In genomic region chr15:98134034-98134433, GRCm38 (mm10) we compare ENCODE assay signal across 25 mouse cellular contexts. TPM values are rescaled to one million over a fixed set of nuclear protein-coding genes. Genes with fewer than 3 reads are reported as not detected.
DNase-seq lines count a peak whose midpoint lies in the region; ATAC-seq and TF ChIP-seq lines count a peak whose summit lies in the region.
"Had no signal": no experiment of that assay in that cellular context is flagged by ENCODE, and none has a peak within 500 bp of the region (broad histone marks: within the 10 kb centered on the region; RNA-seq: fewer than 3 reads in every experiment).

No protein-coding gene starts in this region.

- H3K4me1 ChIP-seq in midbrain, embryonic 16.5 days (ENCODE audit: control insufficient read depth, insufficient read depth, low read length): no peaks in the 10 kb centered on the region
- H3K4me1 ChIP-seq in midbrain, embryonic 11.5 days (ENCODE audit: control insufficient read depth, insufficient read depth, low read length): no peaks in the 10 kb centered on the region
- H3K4me1 ChIP-seq: embryonic facial prominence, embryonic 15.5 days; forebrain, embryonic 10.5 days; megakaryocyte, embryonic 14.5 days had no signal

- no peaks in the 10 kb centered on the region for H3K27me3 ChIP-seq in midbrain, embryonic 16.5 days (ENCODE audit: control insufficient read depth, insufficient read depth, low read depth, low read length)
- H3K27me3 ChIP-seq in midbrain, embryonic 11.5 days (ENCODE audit: control insufficient read depth, insufficient read depth, low read length): no peaks in the 10 kb centered on the region
- no peaks in the 10 kb centered on the region for H3K27me3 ChIP-seq in myocyte (ENCODE audit: control insufficient read depth, insufficient read depth, insufficient read length)
- H3K27me3 ChIP-seq: embryonic facial prominence, embryonic 15.5 days; megakaryocyte, embryonic 14.5 days had no signal

- no peaks in the 10 kb centered on the region for H3K9me3 ChIP-seq in midbrain, embryonic 16.5 days (replicated peaks; ENCODE audit: control insufficient read depth, low read length, poor library complexity, severe bottlenecking)
- H3K9me3 ChIP-seq in midbrain, embryonic 11.5 days (ENCODE audit: control insufficient read depth, low read length): no peaks in the 10 kb centered on the region
- H3K9me3 ChIP-seq: embryonic facial prominence, embryonic 15.5 days; forebrain, embryonic 10.5 days; megakaryocyte, embryonic 14.5 days had no signal

- H3K4me3 ChIP-seq in layer of hippocampus, adult 2 months: no peak overlapping the region
- H3K4me3 ChIP-seq in midbrain, embryonic 16.5 days (ENCODE audit: low read depth, low read length): no peak overlapping the region
- no peak overlapping the region for H3K4me3 ChIP-seq in midbrain, embryonic 11.5 days (ENCODE audit: low read depth, low read length)
- no peak overlapping the region for H3K4me3 ChIP-seq in myocyte
- H3K4me3 ChIP-seq: embryonic facial prominence, embryonic 15.5 days; forebrain, embryonic 10.5 days; megakaryocyte, embryonic 14.5 days had no signal

- no peaks in the 10 kb centered on the region for H3K79me2 ChIP-seq in myocyte (ENCODE audit: control insufficient read depth, insufficient read depth)

- TF ChIP-seq POLR2A in myocyte (IDR thresholded peaks at IDR 0.05; ENCODE audit: insufficient read length, low read depth): no peak

- H3K27ac ChIP-seq in layer of hippocampus, adult 2 months: peak overlapping the region; percentile 91
- peak overlapping the region; percentile 51 for H3K27ac ChIP-seq in midbrain, embryonic 16.5 days (ENCODE audit: low read length)
- H3K27ac ChIP-seq in midbrain, embryonic 11.5 days (ENCODE audit: low read depth, low read length): no peak overlapping the region
- H3K27ac ChIP-seq: embryonic facial prominence, embryonic 15.5 days; forebrain, embryonic 10.5 days had no signal

- ATAC-seq in midbrain, embryonic 16.5 days: peak; percentile 56; the same call in 1 of the 2 replicates
- no peak for ATAC-seq in midbrain, embryonic 11.5 days (ENCODE audit: low FRiP score)
- no peak for ATAC-seq in monocyte, adult 5-6 weeks (replicated peaks; ENCODE audit: insufficient number of reproducible peaks, low FRiP score, low TSS enrichment, poor library complexity, severe bottlenecking)
- ATAC-seq: inflammation-experienced regulatory T-cells, adult 6 months; liver, postnatal 0 days had no signal

- no peak overlapping the region for H3K9ac ChIP-seq in midbrain, embryonic 16.5 days (ENCODE audit: low read depth, low read length)
- no peak overlapping the region for H3K9ac ChIP-seq in midbrain, embryonic 11.5 days (ENCODE audit: low read length)
- H3K9ac ChIP-seq: embryonic facial prominence, embryonic 15.5 days; liver, postnatal 0 days had no signal

- H3ac ChIP-seq in myocyte (ENCODE audit: control insufficient read depth, insufficient read length): no peak overlapping the region

- TF ChIP-seq CTCF in layer of hippocampus, adult 2 months (conservative IDR thresholded peaks at IDR 0.05): no peak

- peaks cover 56% of the 10 kb centered on the region for H3K36me3 ChIP-seq in midbrain, embryonic 16.5 days (ENCODE audit: control insufficient read depth, insufficient read depth, low read length)
- peaks cover 6% of the 10 kb centered on the region for H3K36me3 ChIP-seq in midbrain, embryonic 11.5 days (ENCODE audit: control insufficient read depth, insufficient read depth, low read length)
- H3K36me3 ChIP-seq in myocyte (ENCODE audit: control insufficient read depth, insufficient read depth): peaks cover 43% of the 10 kb centered on the region

- DNase-seq in cerebellum, postnatal 10 days: peak; percentile 28 to 40
- no peak for DNase-seq in cerebellum, adult 8-10 months
- no peak for DNase-seq in layer of hippocampus, adult 2 months (ENCODE audit: low spot score in 2 of 2)
- no peak for DNase-seq in layer of hippocampus, adult 9-10 months (ENCODE audit: low spot score)
- no peak for DNase-seq in midbrain, embryonic 11.5 days (ENCODE audit: low spot score, missing footprints)
- DNase-seq: adrenal gland, postnatal 10 days; cerebellum, adult 18-20 months; embryo, embryonic 11 days; heart, postnatal 14 days; kidney, adult 8-10 months; kidney, postnatal 25 days; liver; liver, postnatal 0 days; lung, postnatal 14 days; right cerebral cortex, postnatal 4 days; thymus, postnatal 25 days had no signal

- 82% methylated on average over 4 of the region's 4 CpGs for WGBS in midbrain, embryonic 16.5 days
- WGBS in midbrain, embryonic 11.5 days: 93% methylated on average over 4 of the region's 4 CpGs

- no peak overlapping the region for H3K4me2 ChIP-seq in midbrain, embryonic 16.5 days (ENCODE audit: low read length)
- no peak overlapping the region for H3K4me2 ChIP-seq in midbrain, embryonic 11.5 days
- H3K4me2 ChIP-seq in myocyte (ENCODE audit: low read depth): no peak overlapping the region
- H3K4me2 ChIP-seq: embryonic facial prominence, embryonic 15.5 days; heart, embryonic 11.5 days had no signal

TF ChIP-seq in myocyte, 11 proteins besides CTCF, POLR2A, EP300 and RAD21:
- TF ChIP-seq MYOG (IDR thresholded peaks at IDR 0.05; ENCODE audit: control insufficient read depth in 1 of 3, insufficient read depth in 1 of 3, insufficient read length in 2 of 3, low read depth in 2 of 3) (no peak), POLR2AphosphoS2 (IDR thresholded peaks at IDR 0.05; ENCODE audit: insufficient read length, low read depth) (peak; percentile 53)

RNA-seq across cellular contexts. Expression of gene Asb8, which starts 31.4 kb away (rescaled TPM):
- 10 to 100 TPM; 51.8 to 55.1 TPM for total RNA-seq in layer of hippocampus, adult 2 months (2021)
- 60.2 and 63.5 TPM in 2 replicates for polyA plus RNA-seq in midbrain, embryonic 16.5 days (2015; fragmentation: Nextera tagmentation; extraction: Ambion mirVana)
- 44.4 and 49.4 TPM in 2 replicates for polyA plus RNA-seq in midbrain, embryonic 11.5 days (2014; fragmentation: Nextera tagmentation; extraction: Ambion mirVana)
- polyA plus RNA-seq in myocyte (2012; fragmentation: generic; extraction: Trizol): 50.3 TPM
- 21.4 to 28.3 TPM (median 21.7 TPM) in 3 replicates for total RNA-seq in monocyte, adult 5-6 weeks (2017)

RNA-seq across cellular contexts. Expression of gene Ccdc184, which starts 32.9 kb away (rescaled TPM):
- 10 to 100 TPM; 10.6 to 10.9 TPM for total RNA-seq in layer of hippocampus, adult 2 months (2021)
- polyA plus RNA-seq in midbrain, embryonic 16.5 days (2015; fragmentation: Nextera tagmentation; extraction: Ambion mirVana): 118 and 146 TPM in 2 replicates
- polyA plus RNA-seq in midbrain, embryonic 11.5 days (2014; fragmentation: Nextera tagmentation; extraction: Ambion mirVana): 12.7 TPM in 2 replicates
- polyA plus RNA-seq in myocyte (2012; fragmentation: generic; extraction: Trizol): 0.05 TPM
- not detected in 3 replicates for total RNA-seq in monocyte, adult 5-6 weeks (2017)
- total RNA-seq: gastrocnemius, postnatal 4 days had no signal
- polyA plus RNA-seq: liver, postnatal 0 days had no signal

RNA-seq across cellular contexts. Expression of gene Senp1, which starts 40.5 kb away (rescaled TPM):
- 10 to 100 TPM; 12.7 to 13.5 TPM for total RNA-seq in layer of hippocampus, adult 2 months (2021)
- polyA plus RNA-seq in midbrain, embryonic 16.5 days (2015; fragmentation: Nextera tagmentation; extraction: Ambion mirVana): 20.8 and 25.3 TPM in 2 replicates
- 46.2 and 47.6 TPM in 2 replicates for polyA plus RNA-seq in midbrain, embryonic 11.5 days (2014; fragmentation: Nextera tagmentation; extraction: Ambion mirVana)
- 10.4 TPM for polyA plus RNA-seq in myocyte (2012; fragmentation: generic; extraction: Trizol)
- total RNA-seq in monocyte, adult 5-6 weeks (2017): 39.4 to 66.2 TPM (median 59.8 TPM) in 3 replicates

RNA-seq across cellular contexts. Expression of gene Pfkm, which starts 41.6 kb away (rescaled TPM):
- 100 to 1,000 TPM; 333 to 349 TPM for total RNA-seq in layer of hippocampus, adult 2 months (2021)
- polyA plus RNA-seq in midbrain, embryonic 16.5 days (2015; fragmentation: Nextera tagmentation; extraction: Ambion mirVana): 93.9 and 102 TPM in 2 replicates
- 36.3 TPM in 2 replicates for polyA plus RNA-seq in midbrain, embryonic 11.5 days (2014; fragmentation: Nextera tagmentation; extraction: Ambion mirVana)
- 401 TPM for polyA plus RNA-seq in myocyte (2012; fragmentation: generic; extraction: Trizol)
- total RNA-seq in monocyte, adult 5-6 weeks (2017): 2.6 to 3.4 TPM (median 3.3 TPM) in 3 replicates

Comparison
In these comparisons a context has a peak if more than half of its experiments do, and no peak if none do; other contexts are left out.
1. DNase-seq: peak in cerebellum, postnatal 10 days (2 of 2); none in cerebellum, adult 8-10 months (single experiment), layer of hippocampus, adult 2 months (0 of 2), layer of hippocampus, adult 9-10 months (single experiment) and midbrain, embryonic 11.5 days (single experiment).
2. RNA of gene Ccdc184, which starts 32.9 kb away (polyA plus RNA-seq): 118 to 146 TPM in midbrain, embryonic 16.5 days and 12.7 TPM in midbrain, embryonic 11.5 days; 0.05 TPM in myocyte (single experiment); every median in the first group is over 10 times any median in the second.